Mouse (Mus musculus) layer of hippocampus, postnatal 25 days (tissue): ENCODE results near the gene Plekha6. TPM values are rescaled to one million over a fixed set of nuclear protein-coding genes. Genes with fewer than 3 reads are reported as not detected.

Experiments
- DNase-seq, 2 experiments: peaks; one replicate each; pipeline ENCODE4 v3.0.0; 2022; ENCODE audit warnings: mixed read lengths in 2 of 2, low spot score in 1 of 2; ENCODE audit errors: extremely low spot score in 1 of 2
- total RNA-seq, 2 experiments: library from RNA; stranded (reverse); gene quantifications; 2 replicates each; pipeline ENCODE4 v1.2.3; 2021

Plekha6 gene
- total RNA-seq, 2 experiments from 2014 or later: 34.4 to 52.1 TPM

- peak; percentile 73 to 80 for DNase-seq
These were observed 17.3 kb downstream of the Plekha6 start for GRCm38 (mm10) chr1:133181072-133182015.

- peak; percentile 51 to 55 for DNase-seq
These were observed 18.2 kb downstream of the Plekha6 start for GRCm38 (mm10) chr1:133182016-133182705.

DNA sequence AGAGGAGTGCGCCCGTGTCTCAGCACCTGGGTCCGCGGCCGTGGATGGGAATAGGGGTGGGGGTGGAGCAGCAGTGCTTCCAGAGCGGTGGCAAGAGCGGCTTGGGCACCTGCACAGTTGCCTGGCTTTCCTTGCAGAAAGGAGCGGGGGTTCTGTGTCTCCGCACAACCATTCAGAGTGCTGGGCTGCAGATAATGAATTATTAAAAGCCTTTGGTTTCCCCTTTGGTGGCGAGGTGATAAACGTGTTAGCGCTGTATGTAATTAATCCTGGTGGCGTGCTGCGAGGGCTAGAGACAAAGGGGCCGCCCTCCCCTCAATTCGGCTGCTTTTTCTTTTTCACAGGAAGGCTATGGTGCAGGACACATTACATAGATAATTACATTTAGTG lies 18.7 kb downstream of the Plekha6 start:
- DNase-seq: no peak

GRCm38 (mm10) chr1:133183141-133183925 lies 19.3 kb downstream of the Plekha6 start:
- DNase-seq: no peak

DNA sequence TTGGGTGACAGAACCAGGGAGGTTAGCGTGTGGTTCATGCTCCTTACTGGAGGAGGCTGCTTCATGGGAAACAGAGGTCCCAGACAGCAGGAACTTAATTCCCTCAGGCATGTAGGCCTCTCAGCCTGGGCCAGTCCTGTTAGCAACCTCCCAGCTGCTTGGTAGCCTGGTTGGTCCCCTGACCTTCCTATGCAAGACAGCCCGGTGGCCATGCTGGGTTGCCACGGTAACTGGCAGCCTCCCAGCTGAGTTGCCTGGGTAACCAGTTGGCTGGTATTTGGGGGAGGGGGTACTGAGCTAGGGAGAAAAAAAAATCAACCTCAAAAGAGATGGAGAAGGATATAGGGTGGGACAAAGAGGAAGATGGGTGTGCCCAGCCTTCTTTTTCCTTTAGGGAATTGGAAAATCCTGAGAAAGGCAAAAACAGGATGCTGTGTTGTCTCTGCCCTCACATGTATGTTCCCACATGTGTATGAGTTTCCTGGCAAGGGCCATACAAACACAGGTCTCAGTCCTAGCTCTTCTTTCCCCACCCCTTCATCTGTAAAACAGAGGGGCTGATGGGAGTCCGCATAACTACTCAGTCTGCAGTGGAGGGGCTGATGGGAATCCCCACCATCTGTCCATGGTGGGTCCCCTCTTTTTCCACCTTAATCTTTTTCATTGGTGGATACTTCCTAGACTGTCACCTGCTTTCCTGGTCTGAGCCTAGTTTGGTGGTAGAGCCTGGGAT lies 24.1 kb downstream of the Plekha6 start:
- DNase-seq: no peak

- no peak for DNase-seq
These were observed 24.7 kb downstream of the Plekha6 start for GRCm38 (mm10) chr1:133188719-133189118.

DNA sequence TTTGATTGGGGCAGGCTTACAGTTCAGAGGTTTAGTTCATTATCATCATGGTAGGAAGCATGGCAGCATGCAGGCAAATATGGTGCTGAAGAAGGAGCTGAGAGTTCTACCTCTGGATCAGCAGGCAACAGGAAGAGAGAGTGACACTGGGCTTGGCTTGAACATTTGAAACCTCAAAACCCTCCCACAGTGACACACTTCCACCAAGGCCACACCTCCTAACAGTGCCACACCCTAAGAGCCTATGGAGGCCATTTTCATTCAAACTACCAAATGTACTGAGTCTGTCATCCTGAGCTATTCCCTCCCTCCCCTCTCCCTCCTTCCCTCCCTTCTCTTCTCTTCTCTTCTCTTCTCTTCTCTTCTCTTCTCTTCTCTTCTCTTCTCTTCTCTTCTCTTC lies 25.5 kb downstream of the Plekha6 start:
- no peak for DNase-seq

- no peak for DNase-seq
These were observed 26.5 kb downstream of the Plekha6 start for GRCm38 (mm10) chr1:133190550-133190949.

GRCm38 (mm10) chr1:133196181-133196580 lies 32.2 kb downstream of the Plekha6 start:
- DNase-seq: no peak

DNA sequence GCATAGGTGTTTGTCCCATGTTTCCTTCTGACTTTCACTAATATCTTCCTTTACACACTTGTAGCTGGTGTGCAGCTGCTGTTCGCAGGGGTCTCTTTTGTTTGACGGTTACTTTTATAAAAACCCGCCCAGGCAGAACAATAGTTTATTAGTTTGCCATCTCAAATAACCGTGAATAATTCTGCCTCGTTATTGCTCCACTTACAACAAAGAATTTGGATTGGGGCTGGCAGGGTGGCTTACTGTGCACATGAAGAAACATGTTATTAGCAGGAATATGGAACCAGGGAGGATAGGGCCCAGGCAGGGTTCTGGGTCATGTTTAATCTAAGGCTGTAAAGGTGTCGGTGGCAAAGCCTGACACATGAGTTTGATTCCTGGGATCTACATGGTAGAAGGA lies 33.3 kb downstream of the Plekha6 start:
- DNase-seq: no peak

- DNase-seq: no peak
These were observed 35.7 kb downstream of the Plekha6 start for GRCm38 (mm10) chr1:133199706-133200105.

DNA sequence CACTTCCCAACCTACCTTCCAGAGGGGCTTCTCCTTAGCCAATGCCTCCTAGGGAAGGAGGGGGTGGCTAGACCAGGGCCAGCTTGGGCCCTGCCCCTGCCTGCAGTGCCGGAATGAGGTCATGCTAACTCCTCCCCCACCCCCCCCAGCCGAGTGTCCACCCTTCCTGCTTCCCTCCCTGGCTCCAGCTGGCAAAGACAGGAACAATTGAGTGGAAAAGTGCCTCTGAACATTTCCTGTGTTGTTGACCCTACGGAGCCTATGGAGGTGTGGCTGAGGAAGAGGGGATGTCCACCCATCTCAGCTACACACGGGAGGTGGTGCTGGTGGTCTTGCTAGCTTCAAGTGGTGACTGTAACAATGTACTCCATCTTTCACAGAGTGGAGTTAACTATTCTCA lies 37.5 kb downstream of the Plekha6 start:
- no peak for DNase-seq

DNA sequence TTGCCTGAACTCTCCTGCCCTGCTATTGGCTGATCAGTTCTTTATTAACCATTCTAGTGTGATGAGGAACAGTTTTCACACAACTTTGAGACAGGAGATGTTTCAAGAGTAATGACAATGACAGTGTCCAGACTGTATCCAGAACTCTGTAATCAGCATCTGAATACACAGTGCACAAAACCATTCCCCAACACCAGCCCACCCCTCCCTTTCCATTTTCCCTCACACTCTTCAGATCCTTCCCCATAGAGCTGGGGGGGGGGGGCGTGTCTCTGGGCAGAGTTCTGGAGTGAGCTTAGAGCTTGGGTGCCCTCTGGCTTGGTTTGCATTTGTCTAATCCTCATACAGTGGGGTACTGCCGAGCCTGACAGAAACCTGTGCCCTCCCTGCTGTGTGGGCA lies 39.7 kb downstream of the Plekha6 start:
- DNase-seq: no peak

DNA sequence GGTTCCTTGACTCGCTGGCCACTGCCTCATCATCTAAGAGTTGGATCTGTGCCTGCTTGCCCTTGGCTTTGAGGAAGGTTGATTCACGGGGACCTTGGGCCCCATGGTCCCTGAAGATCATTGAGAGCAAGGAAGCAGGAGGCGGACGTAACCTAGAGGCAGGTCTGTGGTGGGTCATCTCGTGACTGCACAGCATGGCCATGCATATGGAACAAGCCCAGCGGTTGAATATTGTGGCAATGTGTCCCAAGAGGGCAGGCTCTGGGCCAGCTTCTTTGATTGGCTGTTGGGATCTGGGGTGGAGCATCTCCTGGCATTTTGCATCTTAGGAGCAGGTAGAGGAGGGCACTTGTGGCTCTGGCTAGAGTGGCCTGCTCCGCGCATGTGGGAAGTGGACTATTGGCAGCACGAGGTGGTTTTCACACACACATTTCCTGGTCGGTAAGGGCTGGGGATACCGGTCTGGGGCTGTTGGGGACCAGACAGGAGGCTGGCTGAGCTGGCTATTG lies 40.4 kb downstream of the Plekha6 start:
- no peak for DNase-seq

DNA sequence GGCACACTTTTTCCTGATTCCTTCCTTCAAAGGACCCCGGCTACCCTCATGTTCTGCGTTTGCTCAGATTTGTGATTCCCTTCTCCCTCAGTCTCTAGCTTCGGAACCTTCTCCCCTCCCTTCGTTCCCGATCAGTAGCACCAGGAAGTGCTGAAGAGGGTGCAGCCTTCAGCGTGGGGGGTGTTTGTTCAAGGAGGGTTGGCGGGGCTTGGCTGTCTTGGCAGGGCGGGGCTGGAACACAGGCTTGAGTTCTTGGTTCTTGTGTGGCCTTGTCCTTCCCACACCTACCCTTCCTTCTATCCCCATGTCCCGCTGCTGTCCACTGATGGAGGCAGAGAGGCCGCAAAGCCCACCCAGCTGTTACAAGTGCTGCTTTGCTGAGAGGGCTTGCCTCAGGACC lies 41.0 kb downstream of the Plekha6 start:
- no peak for DNase-seq

- no peak for DNase-seq
These were observed 44.2 kb downstream of the Plekha6 start for GRCm38 (mm10) chr1:133208086-133208815.

GRCm38 (mm10) chr1:133209036-133209435 lies 45.0 kb downstream of the Plekha6 start:
- DNase-seq: no peak

DNA sequence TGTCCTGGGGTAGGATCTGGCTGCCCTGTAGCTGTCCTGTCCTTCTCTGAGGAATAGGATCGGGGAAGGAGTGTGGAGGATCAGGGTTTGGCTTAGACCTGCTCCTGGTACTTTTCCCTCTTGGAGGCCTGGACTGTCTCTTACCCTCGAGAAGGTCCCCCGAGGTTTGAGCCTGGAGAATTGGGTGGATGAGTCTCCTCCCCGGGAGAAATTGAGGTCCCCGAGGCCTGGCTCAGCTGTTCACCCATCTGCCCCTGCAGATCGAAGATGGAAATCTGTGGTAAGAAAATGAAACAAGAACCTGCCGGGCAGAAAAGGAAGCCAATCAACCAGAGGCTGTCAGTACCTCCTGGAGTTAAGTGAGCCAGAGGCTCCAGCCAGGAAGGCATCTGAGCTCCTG lies 45.5 kb downstream of the Plekha6 start:
- no peak for DNase-seq

GRCm38 (mm10) chr1:133209901-133210516 lies 46.0 kb downstream of the Plekha6 start:
- peak in 1 of 2 experiments; percentile 23 for DNase-seq
